Mouse (Mus musculus): ENCODE data around the gene Atcay. TPM values are rescaled to one million over a fixed set of nuclear protein-coding genes. Genes with fewer than 3 reads are reported as not detected.
A peak's percentile ranks its signal among the peaks of the same experiment; 100 is the strongest.

Atcay gene
- polyA plus RNA-seq, 1 experiment from 2014 or later = 25.9 TPM

- no peak overlapping the region for H3K4me3 ChIP-seq
- H3K27ac ChIP-seq = no peak overlapping the region
- peaks cover 18% of the 10 kb centered on the region for H3K27me3 ChIP-seq (ENCODE audit: insufficient read depth, poor library complexity, severe bottlenecking)
- WGBS = 76% methylated on average over 4 of the region's 4 CpGs
- H3K9me3 ChIP-seq = no peaks in the 10 kb centered on the region
- 0 out of 2 replicates have a peak, but pooled peaks cover 11% of the 10 kb centered on the region for H3K36me3 ChIP-seq
- H3K4me1 ChIP-seq (replicated peaks) = 0 out of 2 replicates have a peak, but pooled peaks cover 11% of the 10 kb centered on the region
- no peak for DNase-seq (ENCODE audit: low spot score)
Observed at GRCm38 (mm10) chr10:81204137-81204536, 26.5 kb downstream of the Atcay start.

GRCm38 (mm10) chr10:81202978-81203720 lies 27.5 kb downstream of the Atcay start:
- H3K9me3 ChIP-seq = no peaks in the 10 kb centered on the region
- no peak overlapping the region for H3K27ac ChIP-seq
- peaks cover 18% of the 10 kb centered on the region for H3K27me3 ChIP-seq (ENCODE audit: insufficient read depth, poor library complexity, severe bottlenecking)
- 0 out of 2 replicates have a peak, but pooled peaks cover 11% of the 10 kb centered on the region for H3K36me3 ChIP-seq
- 0 out of 2 replicates have a peak, but pooled peaks cover 11% of the 10 kb centered on the region for H3K4me1 ChIP-seq (replicated peaks)
- H3K4me3 ChIP-seq = no peak overlapping the region
- 68% methylated on average over 8 of the region's 8 CpGs for WGBS
- no peak for DNase-seq (ENCODE audit: low spot score)

- no peak for DNase-seq (ENCODE audit: low spot score)
- no peak within 1 kb of the TSS for H3K4me3 ChIP-seq
- H3K27ac ChIP-seq = peak within 1 kb of the TSS; percentile 23; the same call in 1 of the 2 replicates
- no peaks in the 10 kb centered on the region for H3K9me3 ChIP-seq
- H3K27me3 ChIP-seq (ENCODE audit: insufficient read depth, poor library complexity, severe bottlenecking) = peaks cover 21% of the 10 kb centered on the region
- H3K36me3 ChIP-seq = 0 out of 2 replicates have a peak, but pooled peaks cover 6% of the 10 kb centered on the region
- H3K4me1 ChIP-seq (replicated peaks) = 0 out of 2 replicates have a peak, but pooled peaks cover 11% of the 10 kb centered on the region
- 63% methylated on average over 13 of the region's 13 CpGs for WGBS
Observed at GRCm38 (mm10) chr10:81201807-81202758, 28.6 kb downstream of the Atcay start, which contains the start of gene Nmrk2. Gene Nmrk2 (minus strand): TSS chr10:81202051.

GRCm38 (mm10) chr10:81200605-81201287 lies 29.9 kb downstream of the Atcay start:
- Histone ChIP-seq H3K4me3 (no peak overlapping the region), H3K36me3 (no peaks in the 10 kb centered on the region), H3K27ac (no peak overlapping the region), H3K27me3 (ENCODE audit: insufficient read depth, poor library complexity, severe bottlenecking) (peaks cover 34% of the 10 kb centered on the region), H3K4me1 (replicated peaks) (0 out of 2 replicates have a peak, but pooled peaks cover 11% of the 10 kb centered on the region), H3K9me3 (no peaks in the 10 kb centered on the region)
- WGBS = 81% methylated on average over 20 of the region's 20 CpGs
- DNase-seq (ENCODE audit: low spot score) = no peak

GRCm38 (mm10) chr10:81200141-81200540 lies 30.5 kb downstream of the Atcay start:
- DNase-seq (ENCODE audit: low spot score) = no peak
- H3K4me3 ChIP-seq = no peak overlapping the region
- 88% methylated on average over 13 of the region's 13 CpGs for WGBS
- H3K27me3 ChIP-seq (ENCODE audit: insufficient read depth, poor library complexity, severe bottlenecking) = peaks cover 40% of the 10 kb centered on the region
- H3K36me3 ChIP-seq = no peaks in the 10 kb centered on the region
- H3K27ac ChIP-seq = no peak overlapping the region
- H3K9me3 ChIP-seq = no peaks in the 10 kb centered on the region
- 0 out of 2 replicates have a peak, but pooled peaks cover 11% of the 10 kb centered on the region for H3K4me1 ChIP-seq (replicated peaks)

- H3K36me3 ChIP-seq = no peaks in the 10 kb centered on the region
- peaks cover 52% of the 10 kb centered on the region for H3K27me3 ChIP-seq (ENCODE audit: insufficient read depth, poor library complexity, severe bottlenecking)
- DNase-seq (ENCODE audit: low spot score) = no peak
- WGBS = 89% methylated on average over 6 of the region's 6 CpGs
- no peaks in the 10 kb centered on the region for H3K9me3 ChIP-seq
- H3K4me3 ChIP-seq = no peak overlapping the region
- H3K27ac ChIP-seq = no peak overlapping the region
- peaks cover 19% of the 10 kb centered on the region for H3K4me1 ChIP-seq (replicated peaks)
Observed at GRCm38 (mm10) chr10:81198990-81199389, 31.6 kb downstream of the Atcay start.

GRCm38 (mm10) chr10:81198230-81198629 lies 32.4 kb downstream of the Atcay start:
- Histone ChIP-seq H3K27me3 (ENCODE audit: insufficient read depth, poor library complexity, severe bottlenecking) (peaks cover 59% of the 10 kb centered on the region), H3K9me3 (no peaks in the 10 kb centered on the region), H3K4me1 (replicated peaks) (peaks cover 21% of the 10 kb centered on the region), H3K36me3 (no peaks in the 10 kb centered on the region), H3K27ac (no peak overlapping the region), H3K4me3 (no peak overlapping the region)
- WGBS = 3% methylated on average over 9 of the region's 9 CpGs
- peak; percentile 65 for DNase-seq (ENCODE audit: low spot score)

- no peak for DNase-seq (ENCODE audit: low spot score)
- no peaks in the 10 kb centered on the region for H3K9me3 ChIP-seq
- no peak overlapping the region for H3K27ac ChIP-seq
- peaks cover 63% of the 10 kb centered on the region for H3K27me3 ChIP-seq (ENCODE audit: insufficient read depth, poor library complexity, severe bottlenecking)
- peaks cover 28% of the 10 kb centered on the region for H3K4me1 ChIP-seq (replicated peaks)
- 0 out of 2 replicates have a peak overlapping the region, but pooled peaks have one; percentile 6 for H3K4me3 ChIP-seq
- 55% methylated on average over 6 of the region's 6 CpGs for WGBS
- H3K36me3 ChIP-seq = no peaks in the 10 kb centered on the region
Observed at GRCm38 (mm10) chr10:81197305-81197704, 33.3 kb downstream of the Atcay start.

GRCm38 (mm10) chr10:81196470-81197065 lies 34.1 kb downstream of the Atcay start:
- Histone ChIP-seq H3K27ac (no peak overlapping the region), H3K36me3 (peaks cover under 1% of the 10 kb centered on the region), H3K9me3 (no peaks in the 10 kb centered on the region), H3K27me3 (ENCODE audit: insufficient read depth, poor library complexity, severe bottlenecking) (peaks cover 63% of the 10 kb centered on the region), H3K4me3 (no peak overlapping the region), H3K4me1 (replicated peaks) (peaks cover 30% of the 10 kb centered on the region)
- 67% methylated on average over 11 of the region's 11 CpGs for WGBS
- no peak for DNase-seq (ENCODE audit: low spot score)

GRCm38 (mm10) chr10:81195300-81195699 lies 35.3 kb downstream of the Atcay start:
- no peak overlapping the region for H3K4me3 ChIP-seq
- 65% methylated on average over 4 of the region's 4 CpGs for WGBS
- peaks cover 60% of the 10 kb centered on the region for H3K27me3 ChIP-seq (ENCODE audit: insufficient read depth, poor library complexity, severe bottlenecking)

GRCm38 (mm10) chr10:81193991-81194774 lies 36.5 kb downstream of the Atcay start:
- Histone ChIP-seq H3K27me3 (ENCODE audit: insufficient read depth, poor library complexity, severe bottlenecking) (peaks cover 49% of the 10 kb centered on the region), H3K4me3 (peak overlapping the region; percentile 20)
- DNase-seq (ENCODE audit: low spot score) = no peak

More at GRCm38 (mm10) chr10:81195300-81195699, 35.3 kb downstream of the Atcay start:
- no peak for DNase-seq (ENCODE audit: low spot score)
- Histone ChIP-seq H3K27ac (no peak overlapping the region), H3K4me1 (replicated peaks) (peaks cover 39% of the 10 kb centered on the region), H3K9me3 (no peaks in the 10 kb centered on the region), H3K36me3 (peaks cover 13% of the 10 kb centered on the region)

More at GRCm38 (mm10) chr10:81193991-81194774, 36.5 kb downstream of the Atcay start:
- H3K36me3 ChIP-seq = peaks cover 22% of the 10 kb centered on the region
- peaks cover 42% of the 10 kb centered on the region for H3K4me1 ChIP-seq (replicated peaks)
- WGBS = 15% methylated on average over 37 of the region's 37 CpGs
- H3K9me3 ChIP-seq = no peaks in the 10 kb centered on the region
- no peak overlapping the region for H3K27ac ChIP-seq

Data from hindbrain, embryonic 10.5 days (tissue).